Mouse (Mus musculus) limb, embryonic 15.5 days (tissue): ENCODE measurements around the gene Hoxd8. TPM values are rescaled to one million over a fixed set of nuclear protein-coding genes. Genes with fewer than 3 reads are reported as not detected.

ENCODE experiments used
- microRNA counts: library from miRNA; unstranded; fragments of <30 nt; microRNA quantifications from one replicate; lab custom pipeline; 2016
- microRNA-seq: library from miRNA; unstranded; fragments of <30 nt; microRNA quantifications from one replicate; pipeline ENCODE4, GENCODE M21; 2016
- polyA plus RNA-seq: library from polyadenylated mRNA; unstranded; fragments of >200 nt; fragmentation: Nextera tagmentation; extraction: Ambion mirVana; gene quantifications from 2 replicates; pipeline ENCODE4 v1.2.1, GENCODE M21; 2015

Hoxd8 gene
- polyA plus RNA-seq, 1 experiment from 2014 or later: 5.9 TPM

MicroRNAs encoded within 50 kb of the gene (microRNA counts, 519-probe panel; counts per million panel counts)
- microRNA mmu-miR-10b (lab: Ali Mortazavi, UCI): 2,959 counts per million, percentile 67 among the panel's probes with 10 or more counts

Small RNA genes lying within 50 kb of the gene (microRNA-seq; reads per million reads assigned to microRNA genes)
- gene Gm44463 (not detected), gene Mir10b (8,591 reads per million, percentile 94 among the genes with 10 or more reads in this experiment)

Other genes with a start within 250 kb of the Hoxd8 start
- gene Lnpk, start 125.2 kb upstream of the Hoxd8 start, polyA plus RNA-seq: 31.5 and 31.9 TPM in 2 replicates
- gene Evx2, start 45.1 kb upstream of the Hoxd8 start, polyA plus RNA-seq: 0.96 and 1.4 TPM in 2 replicates
- gene Hoxd13, start 36.3 kb upstream of the Hoxd8 start, polyA plus RNA-seq: 20.8 and 32.3 TPM in 2 replicates
- gene Hoxd12, start 29.6 kb upstream of the Hoxd8 start, polyA plus RNA-seq: 27.0 and 30.6 TPM in 2 replicates
- 7.1 and 10.3 TPM in 2 replicates for gene Hoxd11, start 25.1 kb upstream of the Hoxd8 start, polyA plus RNA-seq
- 12.4 and 14.5 TPM in 2 replicates for gene Hoxd10, start 12.7 kb upstream of the Hoxd8 start, polyA plus RNA-seq
- 7.1 TPM in 2 replicates for gene Hoxd9, start 6.9 kb upstream of the Hoxd8 start, polyA plus RNA-seq
- gene Hoxd3, start 7.3 kb downstream of the Hoxd8 start, polyA plus RNA-seq: 0.55 and 0.65 TPM in 2 replicates
- 0.29 and 0.66 TPM in 2 replicates for gene Hoxd4, start 7.3 kb downstream of the Hoxd8 start, polyA plus RNA-seq
- 0.08 and 0.11 TPM in 2 replicates for gene Gm28230, start 22.1 kb downstream of the Hoxd8 start, polyA plus RNA-seq
- gene Hoxd1, start 58.4 kb downstream of the Hoxd8 start, polyA plus RNA-seq: 0.26 and 0.42 TPM in 2 replicates
- gene Mtx2, start 121.2 kb downstream of the Hoxd8 start, polyA plus RNA-seq: 94.6 and 94.7 TPM in 2 replicates